Mouse (Mus musculus) left cerebral cortex, adult 11 months (tissue): Measurements from ENCODE around the gene Prdm16.

Source experiments
- DNase-seq: peaks from one replicate; pipeline ENCODE4 v3.0.0; 2022; ENCODE audit warnings: low spot score

Prdm16 gene

GRCm38 (mm10) chr4:154556418-154556817, 80.3 kb downstream of the Prdm16 start:
- DNase-seq: no peak

- DNase-seq: peak; percentile 35
These were observed 86.7 kb downstream of the Prdm16 start for GRCm38 (mm10) chr4:154549961-154550393.

GRCm38 (mm10) chr4:154549497-154549896, 87.2 kb downstream of the Prdm16 start:
- DNase-seq: no peak

- no peak for DNase-seq
These were observed 89.4 kb downstream of the Prdm16 start for GRCm38 (mm10) chr4:154547176-154547855.

GRCm38 (mm10) chr4:154545296-154545695, 91.4 kb downstream of the Prdm16 start:
- no peak for DNase-seq

GRCm38 (mm10) chr4:154543921-154544320, 92.8 kb downstream of the Prdm16 start:
- no peak for DNase-seq

GRCm38 (mm10) chr4:154543128-154543527, 93.5 kb downstream of the Prdm16 start:
- DNase-seq: no peak

- DNase-seq: no peak
These were observed 94.1 kb downstream of the Prdm16 start for GRCm38 (mm10) chr4:154542568-154542967.

- DNase-seq: no peak
These were observed 94.9 kb downstream of the Prdm16 start for GRCm38 (mm10) chr4:154541632-154542276.

GRCm38 (mm10) chr4:154540671-154541070, 96.0 kb downstream of the Prdm16 start:
- no peak for DNase-seq

GRCm38 (mm10) chr4:154539703-154540102, 97.0 kb downstream of the Prdm16 start:
- DNase-seq: no peak

GRCm38 (mm10) chr4:154538727-154539126, 97.9 kb downstream of the Prdm16 start:
- no peak for DNase-seq

GRCm38 (mm10) chr4:154536110-154536509, 100.6 kb downstream of the Prdm16 start:
- DNase-seq: no peak

- DNase-seq: no peak
These were observed 105.3 kb downstream of the Prdm16 start for GRCm38 (mm10) chr4:154531368-154531767.

GRCm38 (mm10) chr4:154530336-154530735, 106.3 kb downstream of the Prdm16 start:
- no peak for DNase-seq

GRCm38 (mm10) chr4:154527506-154527905, 109.2 kb downstream of the Prdm16 start:
- no peak for DNase-seq

GRCm38 (mm10) chr4:154526351-154526786, 110.3 kb downstream of the Prdm16 start:
- DNase-seq: no peak

- DNase-seq: no peak
These were observed 112.8 kb downstream of the Prdm16 start for GRCm38 (mm10) chr4:154523898-154524297.

GRCm38 (mm10) chr4:154521881-154522676, 114.6 kb downstream of the Prdm16 start:
- DNase-seq: no peak

- DNase-seq: no peak
These were observed 117.1 kb downstream of the Prdm16 start for GRCm38 (mm10) chr4:154519470-154520037.

- no peak for DNase-seq
These were observed 118.7 kb downstream of the Prdm16 start for GRCm38 (mm10) chr4:154517991-154518390.

GRCm38 (mm10) chr4:154516470-154516869, 120.2 kb downstream of the Prdm16 start:
- DNase-seq: no peak
